Comparison of ENCODE assay signal across 11 mouse cellular contexts in the genomic region with DNA sequence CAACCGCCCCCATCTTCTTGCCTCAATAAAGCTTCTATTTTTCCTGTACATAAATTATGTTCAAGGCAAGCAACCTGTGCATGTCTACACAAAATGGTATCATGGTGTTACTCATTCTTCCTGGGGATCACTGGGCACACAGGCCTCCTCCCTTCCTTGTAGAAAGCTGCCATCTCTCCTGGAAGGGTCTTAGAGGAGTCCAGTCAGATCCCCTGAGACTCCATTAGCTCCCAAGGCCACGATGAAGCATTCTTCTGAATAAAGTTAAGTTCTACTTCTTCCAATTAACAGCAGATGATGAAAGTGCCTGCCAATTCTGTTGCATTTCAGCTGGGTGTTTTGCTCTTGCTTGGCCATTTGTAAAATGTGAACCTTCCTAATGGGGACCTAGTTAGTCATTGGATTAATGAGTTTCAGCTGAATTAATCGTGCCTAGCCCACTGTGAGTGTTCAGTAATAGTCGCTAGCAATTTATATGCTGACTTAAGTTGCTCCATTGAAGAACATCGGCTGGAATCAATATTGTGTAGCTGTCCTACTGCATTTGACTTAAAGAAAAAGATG.
"Had no signal": no experiment of that assay in that cellular context is flagged by ENCODE, and none has a peak within 500 bp of the region (broad histone marks: within the 10 kb centered on the region; RNA-seq: fewer than 3 reads in every experiment).

No protein-coding gene starts in this region.

- H3K9ac ChIP-seq: limb, embryonic 15.5 days; liver, embryonic 12.5 days; lung, embryonic 15.5 days; midbrain, embryonic 12.5 days; neural tube, embryonic 13.5 days had no signal

- H3K27ac ChIP-seq: kidney, postnatal 0 days; limb, embryonic 15.5 days; liver, embryonic 12.5 days; lung, embryonic 15.5 days; midbrain, embryonic 12.5 days; neural tube, embryonic 13.5 days; stomach, postnatal 0 days had no signal

- H3K4me2 ChIP-seq: limb, embryonic 15.5 days; liver, embryonic 12.5 days; lung, embryonic 15.5 days; midbrain, embryonic 12.5 days; neural tube, embryonic 13.5 days had no signal

- ATAC-seq: liver, embryonic 12.5 days; midbrain, embryonic 16.5 days had no signal

- DNase-seq: kidney, adult 9 months; kidney, postnatal 36 days; thymus, postnatal 14 days had no signal

- H3K9me3 ChIP-seq: limb, embryonic 15.5 days; liver, embryonic 12.5 days; lung, embryonic 15.5 days; midbrain, embryonic 12.5 days; neural tube, embryonic 13.5 days had no signal

- H3K4me1 ChIP-seq: limb, embryonic 15.5 days; liver, embryonic 12.5 days; lung, embryonic 15.5 days; midbrain, embryonic 12.5 days had no signal

- H3K36me3 ChIP-seq: limb, embryonic 15.5 days; liver, embryonic 12.5 days; lung, embryonic 15.5 days; midbrain, embryonic 12.5 days; neural tube, embryonic 13.5 days had no signal

- H3K27me3 ChIP-seq: limb, embryonic 15.5 days; liver, embryonic 12.5 days; lung, embryonic 15.5 days; midbrain, embryonic 12.5 days; neural tube, embryonic 13.5 days had no signal

- H3K4me3 ChIP-seq: limb, embryonic 15.5 days; liver, embryonic 12.5 days; lung, embryonic 15.5 days; midbrain, embryonic 12.5 days; neural tube, embryonic 13.5 days had no signal
